Mouse (Mus musculus): ENCODE measurements around the gene Prdm9.
"Not testable (repeated sequence)": the region's sequence is repeated elsewhere in the genome, so short reads cannot be mapped to it uniquely, and the experiment has no call there.

Prdm9 gene

DNA sequence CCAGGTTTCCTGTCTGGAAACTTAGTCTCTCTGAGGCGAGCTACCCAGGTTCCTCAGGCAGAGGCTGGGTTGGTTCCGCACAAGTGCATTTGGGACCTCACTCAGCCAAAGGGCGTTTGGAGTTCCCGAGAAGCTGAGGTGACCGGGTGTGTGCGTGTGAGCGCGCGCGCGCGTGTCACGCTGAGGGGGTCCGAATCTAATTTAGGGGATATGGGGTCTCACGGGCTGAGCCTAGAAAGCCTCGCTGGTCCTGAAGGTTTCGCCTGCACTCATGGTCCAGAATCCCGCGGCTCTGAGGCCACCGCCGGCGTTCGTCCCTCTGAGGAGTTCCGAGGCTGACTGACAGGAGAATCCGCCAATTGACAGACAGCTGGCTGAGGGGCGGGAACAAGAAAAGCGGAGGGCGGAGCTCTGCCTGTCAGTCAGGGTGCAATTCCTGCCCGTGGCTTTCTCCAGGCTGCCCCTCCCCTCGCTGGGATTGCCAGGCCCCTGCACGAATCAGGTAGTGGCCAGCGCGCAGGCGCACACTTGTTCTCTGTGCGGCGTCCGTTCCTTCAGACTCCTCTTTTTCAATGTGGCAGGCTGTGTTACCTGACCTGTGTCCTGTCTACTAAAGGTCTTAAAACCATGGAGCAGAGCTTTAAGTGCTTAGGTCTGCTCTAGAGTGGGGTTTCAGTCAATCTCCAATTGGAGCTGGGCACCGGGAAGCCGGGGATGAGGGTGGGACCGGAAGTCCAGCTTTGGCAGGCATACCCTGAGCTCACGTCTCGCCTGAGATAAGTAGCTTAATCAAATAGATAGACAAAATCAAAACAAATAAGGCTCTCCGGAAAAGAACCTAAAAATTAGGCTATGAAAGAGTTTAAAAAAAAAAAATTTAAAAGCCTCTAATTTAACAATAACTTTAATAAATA is at the start of gene Prdm9:
Gene Prdm9, minus strand, starts transcription at position 341 of the 914 bp plus-strand sequence.
- in situ Hi-C loops (cut with MseI, MboI), result no loop called here

DNA sequence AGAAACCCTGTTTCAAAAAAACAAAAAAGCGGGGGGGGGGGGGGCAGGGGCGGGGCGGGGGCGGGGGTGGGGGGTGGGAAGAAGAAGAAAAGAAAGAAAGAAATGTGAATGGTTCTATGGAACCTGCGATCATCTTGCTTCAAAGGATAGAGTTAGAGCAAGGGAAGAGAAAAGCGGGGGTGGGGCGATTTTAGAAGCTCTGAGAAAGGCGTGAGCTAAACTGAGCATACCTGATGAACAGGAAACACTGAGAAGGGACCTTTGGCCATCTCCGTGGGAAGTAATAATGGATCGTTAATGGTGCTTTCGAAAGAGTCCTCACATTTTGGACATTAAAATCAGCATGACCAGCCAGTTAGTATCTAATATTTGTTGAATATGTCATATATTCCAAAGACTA is 35.3 kb upstream of the Prdm9 start:
- in situ Hi-C loops (cut with MseI, MboI), result no loop called here

DNA sequence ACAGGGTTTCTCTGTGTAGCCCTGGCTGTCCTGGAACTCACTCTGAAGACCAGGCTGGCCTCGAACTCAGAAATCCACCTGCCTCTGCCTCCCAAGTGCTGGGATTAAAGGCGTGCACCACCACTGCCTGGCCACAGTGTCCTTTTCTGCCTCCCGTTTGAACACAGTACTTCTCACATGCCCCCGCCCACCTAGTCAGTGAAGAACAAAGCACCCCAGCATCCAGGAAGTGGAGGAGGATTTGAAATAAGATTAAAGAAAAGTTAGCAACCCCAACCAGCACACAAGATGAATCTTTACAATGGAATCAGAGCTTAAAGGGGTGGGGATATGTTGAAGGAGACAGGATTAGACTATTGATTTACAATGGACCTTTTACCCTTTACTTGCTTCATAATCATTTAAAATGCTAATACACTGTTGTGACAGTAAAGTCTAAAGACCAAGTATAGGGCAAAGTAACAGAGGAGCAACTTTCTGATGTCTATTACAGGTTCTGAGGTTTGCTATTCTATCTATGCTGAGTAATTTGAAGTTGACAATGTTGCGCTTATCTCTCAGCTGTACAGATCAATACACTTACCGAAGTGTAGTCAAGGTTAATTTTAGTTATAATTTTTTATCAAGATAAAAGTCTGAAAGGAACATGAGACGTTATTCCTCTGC is 27.2 kb upstream of the Prdm9 start:
- in situ Hi-C loops (cut with MseI, MboI), result no loop called here

DNA sequence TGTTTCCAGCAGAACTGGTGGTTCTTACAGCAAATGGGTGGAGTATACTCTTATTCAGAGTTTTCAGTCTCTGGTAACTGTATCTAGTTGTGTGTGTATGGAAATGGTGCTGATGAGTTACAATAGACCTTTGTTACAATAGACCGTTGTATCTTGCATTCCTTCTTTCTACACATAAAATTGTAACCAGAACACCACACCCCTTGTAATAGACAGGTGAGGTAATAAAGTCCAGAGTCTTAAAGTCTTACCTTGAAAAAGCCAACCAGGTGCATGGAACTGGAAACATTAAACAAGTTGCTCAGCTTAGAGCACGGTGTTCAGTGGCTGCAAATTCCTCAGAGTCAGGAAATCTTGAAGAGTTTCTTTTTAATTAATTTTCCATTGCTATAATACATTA is 24.0 kb upstream of the Prdm9 start:
- in situ Hi-C loops (cut with MseI, MboI), result no loop called here

DNA sequence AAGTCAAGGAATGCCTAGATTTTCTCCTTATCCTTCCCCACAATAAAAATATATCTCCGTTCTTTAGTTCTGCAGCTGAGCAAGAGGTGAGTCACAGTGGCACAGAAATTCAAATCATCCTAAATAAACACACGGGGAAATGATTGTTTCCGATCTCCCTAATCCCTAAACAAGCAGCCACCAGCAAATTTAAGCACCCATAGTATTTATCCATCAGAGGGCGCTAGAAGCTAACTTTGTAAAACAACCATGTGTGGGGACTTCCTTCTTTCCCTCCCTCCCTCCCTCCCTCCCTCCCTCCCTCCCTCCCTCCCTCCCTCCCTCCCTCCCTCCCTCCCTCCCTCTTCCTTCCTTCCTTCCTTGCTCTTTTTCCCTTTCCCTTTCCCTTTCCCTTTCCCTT is 21.5 kb upstream of the Prdm9 start:
- in situ Hi-C loops (cut with MseI, MboI), result no loop called here

DNA sequence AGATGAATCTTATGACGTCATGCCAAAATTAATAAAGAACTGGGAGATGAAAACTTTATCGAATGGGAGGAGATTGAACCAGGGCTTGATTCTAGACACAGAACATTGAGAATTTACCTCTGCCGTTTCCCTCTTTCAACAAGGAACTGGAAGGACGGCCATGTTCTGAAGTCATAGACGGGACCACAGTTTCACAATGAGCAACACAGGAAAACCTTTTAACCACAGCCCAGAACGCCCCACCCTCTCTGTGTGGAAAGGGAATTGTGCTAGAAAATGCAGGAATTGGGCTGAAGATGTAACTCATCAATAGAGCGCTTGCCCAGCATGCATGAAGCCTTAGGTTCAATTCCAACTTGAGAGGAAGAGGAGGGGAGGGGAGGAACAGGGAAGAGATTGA is 18.9 kb upstream of the Prdm9 start:
- in situ Hi-C loops (cut with MseI, MboI), result no loop called here

DNA sequence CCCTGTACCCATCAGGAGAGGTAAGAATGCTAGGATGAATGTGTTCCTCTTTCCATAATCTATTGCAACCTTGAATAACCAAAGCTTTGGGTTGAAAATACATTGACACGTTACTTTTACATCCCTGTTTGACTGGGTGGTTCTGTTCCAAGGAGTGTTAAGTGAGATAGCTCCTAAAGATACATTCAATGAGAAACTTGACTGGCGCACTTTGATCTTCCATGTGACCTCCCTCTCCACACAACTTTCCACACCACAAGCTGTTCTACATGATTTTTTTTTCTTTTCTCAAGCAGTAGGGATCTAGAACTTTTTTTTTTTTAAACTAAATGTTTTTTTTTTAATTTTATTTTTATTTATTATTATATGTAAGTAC is 15.9 kb upstream of the Prdm9 start:
- in situ Hi-C loops (cut with MseI, MboI), result no loop called here

DNA sequence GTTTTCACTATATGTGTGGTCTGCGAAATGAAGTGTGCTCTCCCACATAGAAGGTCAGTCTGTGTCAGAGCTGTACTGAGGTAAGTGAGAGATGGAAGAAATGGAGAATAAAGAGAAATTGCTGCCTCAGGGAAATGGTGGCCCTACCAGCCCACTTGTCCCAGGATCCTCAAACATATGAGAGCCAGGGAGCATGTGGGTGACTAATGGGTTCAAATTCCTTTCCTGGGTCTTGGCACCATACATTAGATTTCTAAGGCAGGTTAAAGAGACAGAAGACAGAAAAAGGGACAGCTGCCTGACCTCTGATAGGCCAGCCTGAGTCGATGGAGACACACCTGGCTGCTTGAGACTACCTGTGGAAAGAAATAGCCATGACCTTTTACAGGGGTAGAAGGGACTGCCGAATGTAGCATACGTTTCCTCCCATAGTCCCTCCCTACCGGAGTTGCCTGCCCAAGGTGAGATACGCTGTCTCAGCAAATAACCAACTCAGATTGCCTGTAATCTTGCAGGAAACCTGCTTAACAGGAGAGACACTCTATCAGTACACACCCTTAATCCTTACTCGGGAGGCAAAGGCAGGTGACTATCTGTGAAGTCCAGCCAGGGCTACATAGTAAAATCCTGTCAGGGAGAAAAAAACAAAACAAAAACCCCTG is 15.4 kb upstream of the Prdm9 start:
- in situ Hi-C loops (cut with MseI, MboI), result no loop called here

DNA sequence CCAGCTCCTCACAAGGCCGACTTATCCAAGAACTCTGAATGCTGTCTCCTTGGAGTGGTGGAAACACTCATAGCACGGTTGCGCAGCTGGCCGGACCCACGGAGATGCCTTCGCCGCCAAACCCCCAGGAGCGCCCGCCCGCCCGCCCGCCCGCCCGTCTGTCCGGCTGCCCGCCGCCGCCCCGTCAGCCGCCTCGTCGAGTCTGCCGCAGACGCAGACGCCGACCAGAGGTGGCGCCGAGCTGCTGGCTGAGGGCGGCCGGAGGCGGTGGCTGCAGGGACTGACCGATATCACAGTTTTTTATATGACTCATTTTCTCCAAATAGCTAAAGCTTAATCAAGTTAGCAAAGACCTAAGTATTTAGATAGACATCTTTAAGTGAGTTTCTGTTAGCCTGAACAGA is 13.1 kb upstream of the Prdm9 start:
- in situ Hi-C loops (cut with MseI, MboI), result no loop called here

DNA sequence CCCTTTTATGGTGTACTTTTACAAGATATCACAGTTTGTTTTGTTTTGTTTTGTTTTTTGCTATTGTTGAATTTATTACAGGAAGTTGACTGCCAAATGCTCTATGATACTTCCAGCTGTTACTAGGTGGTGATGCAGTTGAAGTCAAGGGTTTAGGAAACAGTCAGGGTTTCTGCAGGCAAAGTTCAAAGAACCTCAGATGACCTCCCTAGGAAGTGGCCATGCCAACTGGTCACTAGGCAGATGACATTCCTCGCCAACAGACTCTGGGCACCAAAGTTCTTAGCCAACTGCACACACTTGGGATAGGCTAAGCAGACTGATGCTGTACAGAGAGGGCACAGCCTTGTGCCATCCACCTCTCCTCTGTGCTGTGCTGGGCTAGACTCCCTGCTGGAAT is 10.9 kb upstream of the Prdm9 start:
- in situ Hi-C loops (cut with MseI, MboI), result no loop called here

DNA sequence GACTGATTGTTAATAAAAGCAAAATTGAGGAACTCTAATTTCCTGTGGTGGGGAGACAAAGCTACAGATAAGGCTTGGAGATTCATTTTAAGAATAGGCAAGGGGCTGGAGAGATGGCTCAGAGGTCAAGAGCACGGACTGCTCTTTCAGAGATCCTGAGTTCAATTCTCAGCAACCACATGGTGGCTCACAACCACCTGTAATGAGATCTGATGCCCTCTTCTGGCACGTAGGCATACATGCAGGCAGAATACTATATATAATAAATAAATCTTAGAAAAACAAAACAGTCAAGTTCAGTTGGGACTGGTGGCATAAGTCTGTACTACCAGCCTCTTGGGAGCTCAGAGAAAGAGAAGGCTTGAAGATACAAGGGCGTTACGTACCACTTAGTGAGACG is 2.8 kb upstream of the Prdm9 start:
- in situ Hi-C loops (cut with MseI, MboI), result no loop called here

DNA sequence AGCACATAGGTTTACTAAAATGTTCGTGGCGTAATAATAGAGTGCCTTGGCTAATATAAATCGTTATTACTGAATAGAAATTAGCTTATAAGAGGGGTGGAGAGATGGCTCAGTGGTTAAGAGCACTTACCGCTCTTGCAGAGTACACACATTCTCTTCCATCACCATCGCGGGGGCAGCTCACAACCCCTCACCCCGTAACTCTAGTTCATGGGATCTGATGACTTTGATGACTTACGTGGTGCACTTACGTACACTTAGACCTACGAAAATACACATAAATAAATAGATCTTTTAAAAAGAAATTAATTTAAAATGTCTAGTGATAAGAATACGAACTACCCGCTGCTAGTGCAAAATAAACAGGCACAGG is 760 bp upstream of the Prdm9 start:
- in situ Hi-C loops (cut with MseI, MboI), result no loop called here

DNA sequence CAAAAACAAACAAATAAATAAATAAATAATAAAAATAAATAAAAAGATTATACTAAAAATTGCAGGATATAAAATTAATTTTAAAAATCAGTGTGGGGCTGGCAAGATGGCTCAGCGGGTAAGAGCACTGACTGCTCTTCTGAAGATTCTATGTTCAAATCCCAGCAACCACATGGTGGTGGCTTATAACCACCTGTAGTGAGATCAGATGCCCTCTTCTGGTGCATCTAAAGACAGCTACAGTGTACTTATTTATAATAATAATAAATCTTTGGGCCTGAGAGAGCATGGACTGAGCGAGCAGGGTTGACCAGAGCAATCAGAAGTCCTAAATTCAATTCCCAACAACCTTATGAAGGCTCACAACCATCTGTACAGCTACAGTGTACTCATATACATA is 4.2 kb downstream of the Prdm9 start:
- in situ Hi-C loops (cut with MseI, MboI), result no loop called here

DNA sequence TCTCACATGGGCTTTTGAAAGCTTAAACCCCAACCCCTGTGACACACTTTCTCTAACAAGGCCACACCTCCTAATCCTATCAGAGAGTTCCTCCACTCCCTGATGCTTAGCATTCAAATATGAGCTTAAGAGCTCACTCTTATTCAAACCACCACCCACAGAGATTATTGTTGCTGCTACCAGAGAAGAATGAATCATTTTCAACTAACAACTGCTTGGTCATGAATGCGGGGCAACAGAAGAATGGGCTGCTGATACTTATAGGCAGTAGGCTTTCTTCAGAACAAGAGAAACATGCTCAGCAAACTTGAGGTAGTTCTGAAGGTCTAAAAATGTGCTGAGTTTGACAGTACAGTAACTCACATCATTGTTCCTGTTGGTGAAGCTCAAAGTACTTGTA is 14.4 kb downstream of the Prdm9 start:
- in situ Hi-C loops (cut with MseI, MboI), result no loop called here

DNA sequence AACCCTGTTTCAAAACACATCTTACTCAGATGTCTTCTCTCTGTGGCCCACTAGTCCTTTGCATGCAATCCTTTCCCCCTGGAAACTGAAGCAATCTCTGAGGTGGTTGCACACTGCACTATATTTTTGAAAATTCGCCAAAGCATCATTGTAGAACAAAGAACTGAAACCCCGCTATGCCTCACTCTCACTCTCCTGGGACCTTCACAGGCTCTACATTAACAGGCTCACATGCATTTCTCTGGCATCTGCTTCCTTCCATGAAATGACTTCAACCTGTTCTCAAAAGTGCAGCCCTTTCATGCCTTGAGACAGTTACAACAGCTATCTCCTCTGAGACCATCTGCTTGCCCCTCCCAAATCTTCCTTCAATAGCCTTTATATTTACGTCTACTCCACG is 17.7 kb downstream of the Prdm9 start:
- in situ Hi-C loops (cut with MseI, MboI), result no loop called here

DNA sequence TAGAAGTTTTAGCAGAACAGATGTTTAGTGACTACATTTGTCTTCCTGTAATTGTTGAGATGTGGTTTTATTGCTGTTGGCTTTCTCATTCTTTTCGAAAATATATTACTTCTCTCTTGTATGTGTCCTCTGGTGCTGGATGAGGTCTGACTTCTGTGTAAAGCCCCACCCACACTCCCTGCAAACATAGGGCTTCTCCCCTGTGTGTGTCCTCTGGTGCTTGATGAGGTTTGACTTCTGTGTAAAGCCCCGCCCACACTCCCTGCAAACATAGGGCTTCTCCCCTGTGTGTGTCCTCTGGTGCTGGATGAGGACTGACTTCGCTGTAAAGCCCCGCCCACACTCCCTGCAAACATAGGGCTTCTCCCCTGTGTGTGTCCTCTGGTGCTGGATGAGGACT is 20.3 kb downstream of the Prdm9 start:
- in situ Hi-C loops (cut with MseI, MboI), result not testable (repeated sequence)

DNA sequence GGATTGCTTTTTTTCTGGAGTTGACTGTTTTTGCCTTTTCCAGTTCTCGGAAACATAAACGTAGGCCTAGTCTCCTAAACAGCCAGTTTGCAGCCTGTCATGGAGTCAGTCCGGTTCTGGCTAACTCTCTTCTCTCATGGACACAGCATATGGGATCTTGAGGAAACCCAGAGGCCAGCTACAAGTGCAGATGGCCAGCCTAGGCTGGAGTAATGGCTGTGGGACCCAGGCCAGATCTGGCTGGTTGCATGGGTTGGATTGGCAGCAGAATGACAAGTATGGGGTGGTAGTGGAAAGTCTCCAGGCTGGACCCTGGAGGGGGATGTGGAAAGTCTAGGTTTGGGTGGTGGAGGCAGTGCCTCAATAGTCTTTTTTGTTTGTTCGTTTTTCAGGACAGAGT is 23.8 kb downstream of the Prdm9 start:
- in situ Hi-C loops (cut with MseI, MboI), result no loop called here

DNA sequence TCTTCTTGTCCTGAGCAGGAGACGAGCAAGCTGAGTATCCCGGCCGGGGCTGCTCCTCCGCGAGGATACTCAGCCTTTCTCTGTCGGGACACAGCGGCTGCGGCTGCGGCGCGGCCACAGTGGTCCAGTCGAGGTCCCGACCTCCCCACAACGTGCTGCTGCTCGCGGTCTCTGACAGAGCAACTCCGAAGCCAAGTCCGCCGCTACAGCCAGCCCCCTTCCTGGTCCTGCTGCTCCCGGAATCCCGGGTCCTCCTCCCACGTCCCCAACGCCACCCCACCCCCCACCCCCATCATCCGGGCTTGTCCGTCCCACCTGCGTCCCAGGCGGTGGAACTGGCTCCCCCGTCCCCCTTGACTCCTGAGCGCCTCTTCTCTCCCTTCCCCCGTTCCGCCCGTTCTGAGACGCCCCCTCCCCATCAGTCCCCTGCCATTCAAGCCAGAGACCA is 27.7 kb downstream of the Prdm9 start:
- in situ Hi-C loops (cut with MseI, MboI), result no loop called here

DNA sequence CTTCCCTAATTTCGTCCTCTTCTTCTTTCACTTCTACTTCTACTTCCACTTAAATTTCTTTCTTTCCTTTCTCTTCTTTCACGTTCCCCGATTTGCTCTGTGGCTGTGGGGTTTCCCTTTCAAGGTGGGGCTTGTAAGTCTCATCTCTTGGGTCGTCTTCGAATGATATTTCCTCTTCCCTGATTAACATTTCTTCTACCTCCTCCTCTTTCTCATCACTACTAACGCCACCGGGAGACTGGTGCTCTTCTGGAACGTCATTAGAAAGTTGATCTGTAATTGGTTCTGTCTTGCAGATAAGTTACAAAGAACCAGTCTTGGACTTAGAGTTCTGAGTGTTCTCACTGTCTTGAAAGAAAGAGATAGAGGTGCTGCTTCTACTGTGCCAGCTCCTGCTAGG is 28.2 kb downstream of the Prdm9 start:
- in situ Hi-C loops (cut with MseI, MboI), result no loop called here

DNA sequence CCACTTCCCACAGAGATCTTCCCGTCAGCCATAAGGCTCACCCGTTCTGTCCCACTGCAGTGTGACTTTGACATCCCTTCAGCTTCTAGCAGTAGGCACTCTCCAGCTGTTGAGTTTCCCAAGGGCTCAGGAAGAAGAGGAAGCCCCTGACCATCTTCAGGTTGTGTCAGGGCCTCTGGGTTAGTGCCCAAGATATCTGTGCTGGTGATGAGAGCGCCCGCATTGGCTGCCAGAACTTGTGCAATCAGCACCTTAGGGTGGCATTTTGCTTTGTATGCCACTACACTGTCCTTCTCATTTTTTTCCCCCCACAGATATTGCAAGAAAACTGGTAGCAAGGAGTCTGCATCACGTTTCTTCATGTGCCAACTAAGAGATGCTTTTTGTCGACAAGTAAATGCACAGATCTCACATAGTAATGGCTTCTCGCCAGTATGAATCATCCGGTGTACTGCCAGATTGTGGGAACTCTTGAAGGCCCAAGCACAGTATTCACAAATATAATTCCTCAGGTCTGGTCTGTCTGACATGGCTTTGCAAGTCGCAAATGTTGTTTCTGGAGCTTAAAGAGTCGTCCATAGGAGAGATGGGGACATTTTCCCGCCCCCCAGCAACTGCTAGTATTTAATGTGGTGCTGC is 28.9 kb downstream of the Prdm9 start:
- in situ Hi-C loops (cut with MseI, MboI), result no loop called here

DNA sequence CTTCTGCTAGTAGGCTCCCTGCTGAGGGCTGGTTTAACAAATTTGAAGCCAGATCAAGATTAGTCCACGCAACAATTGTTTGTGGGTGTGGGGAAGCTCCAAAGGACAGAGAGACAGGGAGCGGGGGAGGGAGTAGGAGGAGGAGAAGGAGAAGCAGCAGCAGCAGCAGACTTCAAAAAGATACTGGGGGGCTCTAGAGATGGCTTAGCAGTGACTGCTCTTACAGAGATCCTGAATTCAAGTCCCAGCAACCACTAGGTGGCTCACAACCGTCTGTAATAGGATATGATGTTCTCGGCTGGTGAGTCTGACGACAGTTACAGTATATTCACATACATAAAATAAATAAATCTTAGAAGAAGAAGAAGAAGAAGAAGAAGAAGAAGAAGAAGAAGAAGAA is 34.0 kb downstream of the Prdm9 start:
- in situ Hi-C loops (cut with MseI, MboI), result no loop called here

DNA sequence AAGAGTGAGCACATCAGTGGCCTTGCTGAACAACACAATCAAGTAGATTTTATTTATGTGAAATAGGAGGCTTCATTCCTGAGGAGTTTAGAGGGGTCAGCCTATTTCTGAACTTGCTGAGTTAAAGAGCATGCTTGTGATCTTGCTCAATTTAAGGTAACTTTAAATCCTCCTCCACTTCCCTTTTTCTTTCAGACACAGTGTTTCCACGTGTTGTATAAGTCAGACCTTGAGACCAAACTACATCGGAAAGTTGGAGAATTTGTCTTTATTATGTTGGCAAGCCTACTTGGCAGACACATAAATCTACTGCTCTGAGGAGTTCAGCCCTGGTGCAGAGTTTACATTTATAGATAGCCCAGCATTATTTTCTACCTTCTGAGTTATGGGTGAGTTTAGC is 35.3 kb downstream of the Prdm9 start:
- in situ Hi-C loops (cut with MseI, MboI), result no loop called here

DNA sequence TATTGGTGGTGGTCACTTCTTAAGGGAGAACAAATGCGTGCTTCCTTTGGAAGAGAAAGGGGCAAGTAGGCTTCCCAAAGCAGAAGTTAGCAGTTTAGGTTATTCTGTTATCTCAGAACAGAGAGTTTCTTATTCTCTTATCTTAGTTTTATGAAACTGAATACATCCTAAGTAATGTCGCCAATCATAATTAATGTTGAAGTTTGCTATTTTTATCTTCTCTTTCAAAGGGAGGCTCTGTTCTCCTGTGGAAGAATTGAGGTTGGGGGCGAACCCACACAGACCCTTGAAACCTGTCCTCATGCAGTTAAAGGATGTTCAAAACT is 36.4 kb downstream of the Prdm9 start:
- in situ Hi-C loops (cut with MseI, MboI), result no loop called here

Measured in mouse trophoblast stem cell (cell line).